Mouse (Mus musculus): ENCODE data around the gene Zfhx3.

DNA sequence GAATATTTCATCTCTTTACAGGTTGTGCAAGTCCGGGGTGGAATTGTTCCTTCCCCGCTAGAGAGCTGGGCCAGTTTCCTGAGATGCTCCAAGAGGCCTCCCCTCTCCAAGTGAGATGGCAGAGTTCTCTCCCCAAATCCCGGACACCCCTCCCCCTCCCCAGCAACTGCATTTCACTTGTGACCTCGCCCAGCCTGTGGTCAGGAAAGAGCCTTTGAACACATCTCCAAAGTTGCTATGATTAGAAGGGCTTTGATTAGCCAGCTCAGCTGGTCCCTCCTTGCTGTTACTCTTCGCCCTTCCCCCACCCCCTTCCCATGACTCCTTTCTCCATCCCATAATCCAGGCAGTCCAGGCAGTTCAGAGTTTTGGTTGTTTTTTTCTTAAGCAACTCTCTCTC, 670.4 kb downstream of the Zfhx3 start:
- TF ChIP-seq GATA1 (IDR thresholded peaks at IDR 0.05; ENCODE audit: low read depth, low read length): no peak
- no peak for TF ChIP-seq ZC3H11A (IDR thresholded peaks at IDR 0.05; ENCODE audit: low read depth, low read length)
- TF ChIP-seq JUND (IDR thresholded peaks at IDR 0.05; ENCODE audit: low read depth, low read length): no peak
- TF ChIP-seq ZKSCAN1 (IDR thresholded peaks at IDR 0.05; ENCODE audit: low read depth, low read length): no peak

Measured in MEL (cell line).